Mouse (Mus musculus): ENCODE data around the gene Fam172a.

DNA sequence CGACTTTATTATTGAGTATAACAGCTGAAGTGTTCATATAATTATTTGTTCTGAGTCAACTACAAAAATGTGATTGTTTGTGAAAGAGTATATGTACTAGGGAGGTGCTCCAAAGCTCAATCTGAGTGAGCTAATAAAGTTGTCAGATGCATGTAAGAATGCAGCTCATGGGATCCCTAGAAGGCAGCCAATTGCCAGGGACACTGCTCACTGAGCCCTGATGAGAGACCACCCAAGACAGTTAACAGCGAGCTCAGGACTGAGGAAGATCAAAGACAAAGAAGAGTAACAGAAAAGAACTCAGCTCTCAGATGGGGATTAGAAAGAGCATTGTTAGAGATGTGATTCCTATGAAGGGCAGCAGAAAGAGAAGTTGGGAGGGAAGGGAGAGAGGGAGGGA lies 166.5 kb downstream of the Fam172a start:
- TF ChIP-seq CTCF (IDR thresholded peaks at IDR 0.05; ENCODE audit: extremely low read depth, insufficient read length, insufficient replicate concordance, low read depth, low read length) (no peak), POLR2A (IDR thresholded peaks at IDR 0.05; ENCODE audit: low read depth, low read length) (no peak)

Measured in small intestine, adult 2 months (tissue).